Mouse (Mus musculus) megakaryocyte, embryonic 14.5 days (primary cell): ENCODE results near the gene Tnfrsf11a. TPM values are rescaled to one million over a fixed set of nuclear protein-coding genes. Genes with fewer than 3 reads are reported as not detected.
"Not testable (repeated sequence)": the region's sequence is repeated elsewhere in the genome, so short reads cannot be mapped to it uniquely, and the experiment has no call there.

Source experiments
- H3K27me3 ChIP-seq: replicated peaks from 2 replicates; pipeline ENCODE3; 2012; ENCODE audit warnings: inconsistent platforms
- H3K36me3 ChIP-seq: replicated peaks from 2 replicates; pipeline ENCODE3; 2012; ENCODE audit warnings: low read length, inconsistent platforms, mixed read lengths
- H3K4me1 ChIP-seq: 2 replicates; pipeline ENCODE4 v1.6.1; 2012; ENCODE audit warnings: inconsistent platforms
- H3K4me3 ChIP-seq: replicated peaks from 2 replicates; pipeline ENCODE3; 2012; ENCODE audit warnings: moderate library complexity, mild to moderate bottlenecking, inconsistent platforms
- H3K9me3 ChIP-seq: 2 replicates; pipeline ENCODE4 v1.6.1; 2012; ENCODE audit warnings: inconsistent platforms
- FLI1 ChIP-seq: IDR thresholded peaks from 2 replicates; pipeline ENCODE4 v1.6.1; 2012; ENCODE audit warnings: low read length, inconsistent platforms, mixed read lengths
- GATA1 ChIP-seq: IDR thresholded peaks from 3 replicates; pipeline ENCODE4 v1.6.1; 2012; ENCODE audit warnings: mixed read lengths, low read length, inconsistent platforms, borderline replicate concordance
- polyA plus RNA-seq: library from polyadenylated mRNA; stranded (reverse); fragments of >175 nt; gene quantifications from 2 replicates; pipeline ENCODE4 v1.2.3, GENCODE M21; 2012; ENCODE audit warnings: low replicate concordance; ENCODE audit not compliant: insufficient read depth

Tnfrsf11a gene
- polyA plus RNA-seq, 1 experiment, result 0.21 TPM

DNA sequence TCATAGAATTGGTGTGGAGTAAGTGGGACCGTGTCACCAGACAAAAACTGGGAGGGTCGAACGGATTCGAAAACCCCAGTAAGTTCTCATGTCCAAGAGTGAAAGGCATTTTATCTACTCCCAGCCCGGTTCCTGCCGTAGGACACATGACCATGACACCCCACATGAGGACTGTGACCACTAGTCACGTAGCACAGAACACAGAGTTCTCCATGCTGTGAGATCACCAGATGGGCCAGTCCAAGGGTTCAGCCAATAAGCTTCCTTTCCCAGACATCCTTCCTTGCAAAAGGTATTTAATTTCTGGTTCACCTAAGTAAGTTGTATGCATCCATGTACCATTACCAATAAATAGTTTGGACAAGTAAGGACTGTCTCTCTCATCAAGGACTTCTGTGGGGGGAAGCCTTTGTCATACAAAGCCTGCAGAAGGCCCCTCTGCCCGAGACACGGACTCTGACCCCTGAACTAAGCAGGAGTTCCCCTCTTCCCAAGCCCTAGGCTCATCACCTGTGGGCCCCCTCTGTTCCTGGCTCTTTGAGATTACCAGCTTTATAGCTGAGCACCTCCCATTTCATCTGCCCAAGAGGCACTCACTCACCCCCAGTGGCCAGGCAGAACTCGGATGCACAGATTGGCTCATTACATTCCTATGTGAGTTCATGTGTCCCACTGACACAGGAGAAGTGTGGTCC is 26.7 kb downstream of the Tnfrsf11a start:
- no peaks in the 10 kb centered on the region for H3K36me3 ChIP-seq
- no peaks in the 10 kb centered on the region for H3K9me3 ChIP-seq
- no peak overlapping the region for H3K4me3 ChIP-seq
- peaks cover 3% of the 10 kb centered on the region for H3K27me3 ChIP-seq
- no peak for TF ChIP-seq GATA1
- TF ChIP-seq FLI1, result no peak
- peaks cover 16% of the 10 kb centered on the region for H3K4me1 ChIP-seq

DNA sequence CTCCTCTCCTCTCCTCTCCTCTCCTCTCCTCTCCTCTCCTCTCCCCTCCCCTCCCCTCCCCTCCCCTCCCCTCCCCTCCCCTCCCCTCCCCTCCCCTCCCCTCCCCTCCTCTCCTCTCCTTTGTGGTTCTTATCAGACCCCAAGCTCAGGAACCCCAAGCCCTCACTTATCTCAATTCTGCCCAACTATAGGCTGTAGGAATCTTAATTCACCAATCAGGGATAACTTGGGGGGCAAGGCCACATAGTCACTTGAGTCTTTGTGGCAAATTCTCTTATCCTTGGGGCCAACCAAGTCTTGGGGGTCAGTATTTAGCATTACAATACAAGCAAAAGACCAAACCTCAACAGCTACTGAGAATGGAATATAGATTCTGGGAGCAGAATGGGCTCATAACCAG is 31.5 kb downstream of the Tnfrsf11a start:
- H3K4me3 ChIP-seq, H3K36me3 ChIP-seq, H3K9me3 ChIP-seq, H3K27me3 ChIP-seq: not testable (repeated sequence)
- peaks cover 17% of the 10 kb centered on the region for H3K4me1 ChIP-seq

GRCm38 (mm10) chr1:105812960-105813708 is 32.6 kb downstream of the Tnfrsf11a start:
- Histone ChIP-seq H3K36me3 (no peaks in the 10 kb centered on the region), H3K9me3 (no peaks in the 10 kb centered on the region), H3K4me3 (peak overlapping the region; percentile 47), H3K27me3 (peaks cover 5% of the 10 kb centered on the region), H3K4me1 (peaks cover 17% of the 10 kb centered on the region)
- TF ChIP-seq FLI1 (no peak), GATA1 (no peak)

GRCm38 (mm10) chr1:105813709-105814061 is 33.2 kb downstream of the Tnfrsf11a start:
- H3K4me3 ChIP-seq, result peak overlapping the region; percentile 47
- H3K27me3 ChIP-seq, result peaks cover 5% of the 10 kb centered on the region
- no peak for TF ChIP-seq GATA1
- TF ChIP-seq FLI1, result no peak
- peaks cover 17% of the 10 kb centered on the region for H3K4me1 ChIP-seq
- no peaks in the 10 kb centered on the region for H3K36me3 ChIP-seq
- no peaks in the 10 kb centered on the region for H3K9me3 ChIP-seq

DNA sequence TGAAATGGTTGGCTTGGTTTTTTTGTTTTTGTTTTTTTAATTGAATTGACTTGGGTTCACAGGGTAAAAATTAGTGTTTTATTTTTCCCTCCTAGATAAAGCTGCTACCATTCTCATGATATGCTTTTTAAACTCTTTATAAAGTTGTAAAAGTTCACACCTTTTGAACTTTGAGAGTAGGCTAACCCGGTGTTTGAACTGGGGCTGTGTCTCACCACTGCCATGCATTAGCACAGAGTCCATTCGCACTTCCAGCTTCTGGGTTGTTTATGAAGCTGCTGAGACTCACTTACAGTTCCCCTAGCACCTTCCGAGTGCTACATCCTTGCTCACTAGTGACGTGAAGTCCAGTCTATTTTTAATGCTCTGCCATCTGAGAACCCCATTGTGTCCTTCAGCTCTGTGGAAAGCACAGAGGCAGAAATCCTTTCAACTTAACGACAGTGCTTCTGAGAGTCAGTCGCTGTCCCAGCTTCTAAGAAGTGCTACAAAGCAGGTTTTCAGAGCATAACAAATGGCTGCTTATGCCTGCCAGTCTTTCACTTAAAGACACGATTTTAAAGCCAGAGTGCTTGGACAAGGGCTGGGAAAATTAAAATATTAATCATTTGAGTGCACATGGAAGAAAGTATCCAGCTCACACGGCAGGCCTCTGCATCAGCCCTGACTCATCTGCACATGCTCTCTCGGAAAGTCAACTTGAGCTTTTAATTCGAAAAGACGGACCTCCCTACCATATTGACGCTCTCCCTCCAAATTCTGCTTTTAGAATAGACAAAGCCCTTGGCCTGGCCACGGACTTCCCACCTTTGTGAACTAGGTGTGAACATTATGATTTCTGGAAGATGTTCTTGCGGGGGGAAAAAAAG is 34.1 kb downstream of the Tnfrsf11a start:
- H3K4me3 ChIP-seq, result no peak overlapping the region
- peaks cover 2% of the 10 kb centered on the region for H3K27me3 ChIP-seq
- TF ChIP-seq FLI1 (no peak), GATA1 (no peak)
- H3K36me3 ChIP-seq, result no peaks in the 10 kb centered on the region
- H3K4me1 ChIP-seq, result peaks cover 23% of the 10 kb centered on the region
- no peaks in the 10 kb centered on the region for H3K9me3 ChIP-seq

DNA sequence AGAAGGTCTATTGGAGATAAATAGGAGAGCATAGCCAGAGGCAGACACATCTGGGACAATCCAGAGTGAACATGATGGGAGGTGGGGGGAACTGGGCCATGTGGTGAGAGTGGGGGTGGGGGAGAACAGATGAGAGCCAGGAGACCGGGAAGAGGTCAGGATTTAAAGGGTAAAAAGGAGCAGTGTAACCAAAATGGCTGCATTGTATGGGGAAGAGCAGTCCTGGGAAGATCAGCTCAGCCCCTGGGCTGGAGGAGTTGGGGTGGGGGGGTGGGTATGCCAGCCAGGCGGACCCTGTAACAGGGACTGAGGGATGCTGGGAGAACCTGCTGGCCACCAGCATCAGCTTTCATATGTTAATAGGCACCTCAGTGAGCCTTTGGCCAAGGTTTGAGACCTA is 34.8 kb downstream of the Tnfrsf11a start:
- Histone ChIP-seq H3K4me3 (no peak overlapping the region), H3K9me3 (no peaks in the 10 kb centered on the region), H3K36me3 (no peaks in the 10 kb centered on the region), H3K27me3 (peaks cover 2% of the 10 kb centered on the region), H3K4me1 (peaks cover 26% of the 10 kb centered on the region)
- no peak for TF ChIP-seq GATA1
- TF ChIP-seq FLI1, result no peak

DNA sequence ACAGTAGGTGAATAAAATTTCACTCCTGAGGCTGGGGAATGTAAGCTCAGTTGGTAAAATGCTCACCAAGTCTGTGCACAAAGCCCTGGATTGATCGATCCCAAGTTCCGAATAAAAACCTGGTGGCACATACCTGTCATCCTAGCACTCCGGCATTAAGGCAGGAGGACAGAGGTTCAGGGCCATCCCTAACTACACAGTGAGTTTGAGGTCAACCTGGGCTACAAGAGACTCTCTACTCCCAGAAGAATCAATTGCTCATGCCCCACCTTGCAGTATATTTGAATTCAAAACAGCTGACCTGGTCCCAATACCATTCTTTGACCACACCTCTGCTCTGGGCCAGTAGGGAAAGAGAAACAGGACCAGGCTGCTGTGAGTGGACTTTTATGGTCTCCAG is 35.2 kb downstream of the Tnfrsf11a start:
- Histone ChIP-seq H3K4me1 (peaks cover 26% of the 10 kb centered on the region), H3K9me3 (no peaks in the 10 kb centered on the region), H3K36me3 (no peaks in the 10 kb centered on the region), H3K27me3 (peaks cover 2% of the 10 kb centered on the region), H3K4me3 (no peak overlapping the region)
- TF ChIP-seq FLI1 (no peak), GATA1 (no peak)

GRCm38 (mm10) chr1:105819031-105819430 is 38.5 kb downstream of the Tnfrsf11a start:
- TF ChIP-seq GATA1 (no peak), FLI1 (no peak)
- H3K4me3 ChIP-seq, result no peak overlapping the region
- no peaks in the 10 kb centered on the region for H3K36me3 ChIP-seq
- H3K9me3 ChIP-seq, result no peaks in the 10 kb centered on the region; the same call in 1 of the 2 replicates
- H3K4me1 ChIP-seq, result peaks cover 9% of the 10 kb centered on the region
- H3K27me3 ChIP-seq, result peaks cover 2% of the 10 kb centered on the region

DNA sequence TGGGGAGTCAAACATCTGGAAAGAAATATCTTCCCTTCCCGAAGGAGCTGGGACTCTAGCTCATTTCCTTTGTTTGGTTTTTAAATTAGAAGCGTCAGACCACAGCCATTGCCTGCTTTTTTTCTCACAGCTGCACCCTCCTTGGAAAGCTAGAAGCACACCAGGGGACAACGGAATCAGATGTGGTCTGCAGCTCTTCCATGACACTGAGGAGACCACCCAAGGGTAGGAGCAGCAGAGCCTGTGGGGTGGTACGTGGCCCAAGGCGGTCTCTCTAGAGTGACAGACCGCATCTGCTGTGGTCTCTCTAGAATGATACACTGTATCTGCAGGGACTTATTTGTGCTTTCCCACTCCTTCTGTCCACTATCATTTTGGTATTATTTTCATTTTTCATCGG is 39.2 kb downstream of the Tnfrsf11a start:
- peak overlapping the region; percentile 54 for H3K4me3 ChIP-seq
- H3K9me3 ChIP-seq, result no peaks in the 10 kb centered on the region; the same call in 1 of the 2 replicates
- peaks cover 2% of the 10 kb centered on the region for H3K27me3 ChIP-seq
- H3K4me1 ChIP-seq, result peaks cover 9% of the 10 kb centered on the region
- no peaks in the 10 kb centered on the region for H3K36me3 ChIP-seq
- TF ChIP-seq GATA1 (no peak), FLI1 (no peak)

GRCm38 (mm10) chr1:105824356-105824755 is 43.8 kb downstream of the Tnfrsf11a start:
- TF ChIP-seq FLI1, result no peak
- TF ChIP-seq GATA1, result no peak
- Histone ChIP-seq H3K27me3 (peaks cover 4% of the 10 kb centered on the region), H3K4me3 (no peak overlapping the region), H3K36me3 (no peaks in the 10 kb centered on the region), H3K9me3 (no peaks in the 10 kb centered on the region; the same call in 1 of the 2 replicates), H3K4me1 (peaks cover 6% of the 10 kb centered on the region)
